Mouse (Mus musculus) forebrain, embryonic 13.5 days (tissue): ENCODE data around the gene AC131692.1. TPM values are rescaled to one million over a fixed set of nuclear protein-coding genes. Genes with fewer than 3 reads are reported as not detected.

ENCODE experiments used
- ATAC-seq: fragments of 200-750 bp; cut with Nextera tagmentation; 2 replicates; pipeline ENCODE4 v1.8.0; 2017
- H3K27ac ChIP-seq: fragments of 300-500 bp; sonication (generic); 2 replicates; pipeline ENCODE4 v1.5.1; 2015; ENCODE audit warnings: inconsistent platforms, mild to moderate bottlenecking, moderate library complexity
- H3K27me3 ChIP-seq: fragments of 300-500 bp; sonication (generic); 2 replicates; pipeline ENCODE4 v1.6.1; 2015; ENCODE audit warnings: mild to moderate bottlenecking, inconsistent platforms
- H3K36me3 ChIP-seq: fragments of 300-500 bp; sonication (generic); 2 replicates; pipeline ENCODE4 v1.6.1; 2015; ENCODE audit warnings: mild to moderate bottlenecking, inconsistent platforms; ENCODE audit not compliant: poor library complexity, severe bottlenecking
- H3K4me1 ChIP-seq: fragments of 300-500 bp; sonication (generic); 2 replicates; pipeline ENCODE4 v1.6.1; 2015; ENCODE audit warnings: inconsistent platforms
- H3K4me2 ChIP-seq: fragments of 300-500 bp; sonication (generic); 2 replicates; pipeline ENCODE4 v1.6.1; 2015; ENCODE audit warnings: inconsistent platforms, mild to moderate bottlenecking, moderate library complexity
- H3K4me3 ChIP-seq: fragments of 300-500 bp; sonication (generic); 2 replicates; pipeline ENCODE4 v1.5.1; 2015; ENCODE audit warnings: mild to moderate bottlenecking, inconsistent platforms
- H3K9ac ChIP-seq: fragments of 300-500 bp; sonication (generic); 2 replicates; pipeline ENCODE4 v1.6.1; 2015; ENCODE audit warnings: mild to moderate bottlenecking, inconsistent platforms
- H3K9me3 ChIP-seq: fragments of 300-500 bp; sonication (generic); replicated peaks from 2 replicates; pipeline ENCODE4 v1.6.1; 2016; ENCODE audit warnings: inconsistent platforms
- WGBS: fragments of 180-500 bp; shearing (Covaris S2); methylation state at CpG from one replicate; pipeline ENCODE4 v1.1.7; 2015; 5-methylcytosine and 5-hydroxymethylcytosine counted together
- microRNA-seq: library from miRNA; unstranded; fragments of <30 nt; microRNA quantifications from one replicate; pipeline ENCODE4, GENCODE M21; 2016
- polyA plus RNA-seq: library from polyadenylated mRNA; unstranded; fragments of >200 nt; fragmentation: Nextera tagmentation; extraction: Ambion mirVana; gene quantifications from 2 replicates; pipeline ENCODE4 v1.2.1, GENCODE M21; 2015

The AC131692.1 gene
- polyA plus RNA-seq, 1 experiment from 2014 or later, result 0.36 TPM

- Histone ChIP-seq H3K9ac (no peak overlapping the region), H3K4me3 (no peak overlapping the region), H3K36me3 (no peaks in the 10 kb centered on the region), H3K4me2 (no peak overlapping the region), H3K4me1 (peaks cover 8% of the 10 kb centered on the region), H3K27ac (no peak overlapping the region), H3K9me3 (no peaks in the 10 kb centered on the region), H3K27me3 (0 out of 2 replicates have a peak, but pooled peaks cover 4% of the 10 kb centered on the region)
- 76% methylated on average over 5 of the region's 5 CpGs for WGBS
- no peak for ATAC-seq
Measured at GRCm38 (mm10) chr19:6144842-6145241, 50.6 kb downstream of the AC131692.1 start.

Small RNA genes within 50 kb of the gene (microRNA-seq; reads per million reads assigned to microRNA genes)
- 1.1 reads per million for gene Mir6988

Other genes with a start within 250 kb of the AC131692.1 start
- 21.7 and 26.2 TPM in 2 replicates for gene Frmd8, start 219.1 kb upstream of the AC131692.1 start, polyA plus RNA-seq
- 1.2 and 1.4 TPM in 2 replicates for gene Slc25a45, start 216.6 kb upstream of the AC131692.1 start, polyA plus RNA-seq
- 13.1 and 15.5 TPM in 2 replicates for gene Tigd3, start 200.3 kb upstream of the AC131692.1 start, polyA plus RNA-seq
- 147 and 169 TPM in 2 replicates for gene Dpf2, start 181.4 kb upstream of the AC131692.1 start, polyA plus RNA-seq
- 4.2 and 4.6 TPM in 2 replicates for gene Cdc42ep2, start 169.6 kb upstream of the AC131692.1 start, polyA plus RNA-seq
- 52.6 and 55.9 TPM in 2 replicates for gene Pola2, start 130.2 kb upstream of the AC131692.1 start, polyA plus RNA-seq
- gene Slc22a20, start 108.3 kb upstream of the AC131692.1 start, polyA plus RNA-seq, result not detected in 2 replicates
- 1.0 and 1.1 TPM in 2 replicates for gene Capn1, start 78.5 kb upstream of the AC131692.1 start, polyA plus RNA-seq
- gene Syvn1, start 47.8 kb upstream of the AC131692.1 start, polyA plus RNA-seq, result 23.8 and 26.0 TPM in 2 replicates
- gene Mrpl49, start 36.6 kb upstream of the AC131692.1 start, polyA plus RNA-seq, result 75.6 and 80.7 TPM in 2 replicates
- 677 and 758 TPM in 2 replicates for gene Fau, start 36.6 kb upstream of the AC131692.1 start, polyA plus RNA-seq
- gene Znhit2, start 33.2 kb upstream of the AC131692.1 start, polyA plus RNA-seq, result 31.1 and 33.7 TPM in 2 replicates
- 28.3 and 30.3 TPM in 2 replicates for gene Tm7sf2, start 26.0 kb upstream of the AC131692.1 start, polyA plus RNA-seq
- gene Vps51, start 17.2 kb upstream of the AC131692.1 start, polyA plus RNA-seq, result 70.7 and 85.7 TPM in 2 replicates
- gene Tmem262, start 14.4 kb upstream of the AC131692.1 start, polyA plus RNA-seq, result not detected in 2 replicates
- gene Gm28374, start 12.2 kb upstream of the AC131692.1 start, polyA plus RNA-seq, result 1.9 and 3.1 TPM in 2 replicates
- gene Zfpl1, start 9.5 kb upstream of the AC131692.1 start, polyA plus RNA-seq, result 71.7 and 76.6 TPM in 2 replicates
- 44.6 and 45.8 TPM in 2 replicates for gene Cdca5, start 9.4 kb upstream of the AC131692.1 start, polyA plus RNA-seq
- gene Naaladl1, start 11.4 kb downstream of the AC131692.1 start, polyA plus RNA-seq, result 0.43 and 0.87 TPM in 2 replicates
- gene Sac3d1, start 24.2 kb downstream of the AC131692.1 start, polyA plus RNA-seq, result 45.4 and 46.4 TPM in 2 replicates
- 32.5 and 35.0 TPM in 2 replicates for gene Snx15, start 33.9 kb downstream of the AC131692.1 start, polyA plus RNA-seq
- gene Batf2, start 46.6 kb downstream of the AC131692.1 start, polyA plus RNA-seq, result not detected in 2 replicates
- gene Arl2, start 47.1 kb downstream of the AC131692.1 start, polyA plus RNA-seq, result 86.1 and 87.1 TPM in 2 replicates
- not detected in 2 replicates for gene Majin, start 90.0 kb downstream of the AC131692.1 start, polyA plus RNA-seq
- gene Gpha2, start 132.0 kb downstream of the AC131692.1 start, polyA plus RNA-seq, result 0.31 TPM in 1 of 2 replicates, not detected in the other
- 53.7 and 58.8 TPM in 2 replicates for gene Ppp2r5b, start 141.5 kb downstream of the AC131692.1 start, polyA plus RNA-seq
- 8.9 and 9.7 TPM in 2 replicates for gene Atg2a, start 147.2 kb downstream of the AC131692.1 start, polyA plus RNA-seq
- 74.3 and 75.6 TPM in 2 replicates for gene Ehd1, start 182.3 kb downstream of the AC131692.1 start, polyA plus RNA-seq
- 0.22 and 0.39 TPM in 2 replicates for gene Cdc42bpg, start 212.0 kb downstream of the AC131692.1 start, polyA plus RNA-seq
- gene Men1, start 240.6 kb downstream of the AC131692.1 start, polyA plus RNA-seq, result 83.8 and 92.4 TPM in 2 replicates
- 11.3 and 15.4 TPM in 2 replicates for gene Map4k2, start 246.7 kb downstream of the AC131692.1 start, polyA plus RNA-seq